Comparison of ENCODE assay signal across 8 mouse cellular contexts in genomic region chr11:30057299-30057698, GRCm38 (mm10). TPM values are rescaled to one million over a fixed set of nuclear protein-coding genes. Genes with fewer than 3 reads are reported as not detected.
DNase-seq lines count a peak whose midpoint lies in the region; ATAC-seq and TF ChIP-seq lines count a peak whose summit lies in the region.
"Had no signal": no experiment of that assay in that cellular context is flagged by ENCODE, and none has a peak within 500 bp of the region (broad histone marks: within the 10 kb centered on the region; RNA-seq: fewer than 3 reads in every experiment).

No protein-coding gene starts in this region.

- TF ChIP-seq EP300 in ES-Bruce4 (IDR thresholded peaks at IDR 0.05; ENCODE audit: insufficient read depth, low read depth, low read length): no peak

- no peaks in the 10 kb centered on the region for H3K4me1 ChIP-seq in kidney, postnatal 0 days (replicated peaks; ENCODE audit: insufficient read depth, low read length)
- H3K4me1 ChIP-seq in kidney, embryonic 16.5 days (ENCODE audit: insufficient read depth, low read length): no peaks in the 10 kb centered on the region
- no peaks in the 10 kb centered on the region for H3K4me1 ChIP-seq in ES-Bruce4 (ENCODE audit: control insufficient read depth, insufficient read depth, low read length)
- H3K4me1 ChIP-seq in bone marrow, adult 2 months (ENCODE audit: control insufficient read depth, insufficient read depth, low read length): no peaks in the 10 kb centered on the region
- no peaks in the 10 kb centered on the region for H3K4me1 ChIP-seq in limb, embryonic 14.5 days (ENCODE audit: control insufficient read depth, insufficient read depth, low read length)

- H3K27me3 ChIP-seq in kidney, postnatal 0 days (ENCODE audit: insufficient read depth, low read length): no peaks in the 10 kb centered on the region
- H3K27me3 ChIP-seq in kidney, embryonic 16.5 days (ENCODE audit: insufficient read depth, low read length): no peaks in the 10 kb centered on the region
- no peaks in the 10 kb centered on the region for H3K27me3 ChIP-seq in ES-Bruce4 (ENCODE audit: control insufficient read depth, insufficient read depth, low read length, poor library complexity, severe bottlenecking)
- H3K27me3 ChIP-seq in limb, embryonic 14.5 days (ENCODE audit: control insufficient read depth, insufficient read depth, low read length): no peaks in the 10 kb centered on the region

- TF ChIP-seq CTCF in kidney, postnatal 0 days (IDR thresholded peaks at IDR 0.05; ENCODE audit: low read depth): peak; percentile 64
- peak; percentile 45 for TF ChIP-seq CTCF in ES-Bruce4 (IDR thresholded peaks at IDR 0.05; ENCODE audit: low read depth, low read length)
- peak; percentile 19; the same call in 1 of the 2 replicates for TF ChIP-seq CTCF in bone marrow, adult 2 months (IDR thresholded peaks at IDR 0.05; ENCODE audit: control insufficient read depth, insufficient read depth, low read length)

- no peak overlapping the region for H3K4me3 ChIP-seq in kidney, postnatal 0 days (replicated peaks; ENCODE audit: low read depth, low read length)
- H3K4me3 ChIP-seq in kidney, embryonic 16.5 days (ENCODE audit: low read length): no peak overlapping the region
- no peak overlapping the region for H3K4me3 ChIP-seq in ES-Bruce4 (ENCODE audit: low read depth, low read length)
- no peak overlapping the region for H3K4me3 ChIP-seq in bone marrow, adult 2 months (replicated peaks; ENCODE audit: control insufficient read depth, low read depth, low read length)
- H3K4me3 ChIP-seq in limb, embryonic 14.5 days (replicated peaks; ENCODE audit: low read length): no peak overlapping the region

- no peak; the same call in 1 of the 2 replicates for ATAC-seq in kidney, postnatal 0 days (replicated peaks; ENCODE audit: low FRiP score, low read depth)
- no peak for ATAC-seq in kidney, embryonic 16.5 days (ENCODE audit: low FRiP score, low TSS enrichment)
- ATAC-seq in limb, embryonic 14.5 days (ENCODE audit: low FRiP score, low read depth): no peak

- no peak for TF ChIP-seq POLR2A in ES-Bruce4 (IDR thresholded peaks at IDR 0.05; ENCODE audit: insufficient read depth, low read length)
- TF ChIP-seq POLR2A in bone marrow, adult 2 months (IDR thresholded peaks at IDR 0.05; ENCODE audit: borderline replicate concordance, control insufficient read depth, low read depth, low read length): no peak
- TF ChIP-seq POLR2A in limb, embryonic 14.5 days (IDR thresholded peaks at IDR 0.05; ENCODE audit: borderline replicate concordance, extremely low read depth, insufficient read depth, insufficient read length): no peak

- H3K36me3 ChIP-seq in kidney, postnatal 0 days (ENCODE audit: insufficient read depth, low read length): no peaks in the 10 kb centered on the region
- no peaks in the 10 kb centered on the region for H3K36me3 ChIP-seq in kidney, embryonic 16.5 days (ENCODE audit: insufficient read depth, low read length)
- no peaks in the 10 kb centered on the region for H3K36me3 ChIP-seq in ES-Bruce4 (ENCODE audit: control insufficient read depth, insufficient read depth, low read length, poor library complexity, severe bottlenecking)
- no peaks in the 10 kb centered on the region for H3K36me3 ChIP-seq in limb, embryonic 14.5 days (ENCODE audit: control insufficient read depth, insufficient read depth, low read length)

- WGBS in kidney, postnatal 0 days: 45% methylated on average over 8 of the region's 8 CpGs
- WGBS in kidney, embryonic 16.5 days: 45% methylated on average over 8 of the region's 8 CpGs
- WGBS in bone marrow, adult 2 months: 23% methylated on average over 8 of the region's 8 CpGs
- WGBS in limb, embryonic 14.5 days: 52% methylated on average over 8 of the region's 8 CpGs

- H3K9ac ChIP-seq in kidney, postnatal 0 days (ENCODE audit: low read depth, low read length): no peak overlapping the region
- H3K9ac ChIP-seq in kidney, embryonic 16.5 days (replicated peaks; ENCODE audit: low read length): no peak overlapping the region
- no peak overlapping the region for H3K9ac ChIP-seq in ES-Bruce4 (ENCODE audit: low read depth, poor library complexity, severe bottlenecking)
- H3K9ac ChIP-seq in limb, embryonic 14.5 days (ENCODE audit: low read depth, low read length, severe bottlenecking): no peak overlapping the region

- no peak overlapping the region for H3K27ac ChIP-seq in kidney, postnatal 0 days
- no peak overlapping the region for H3K27ac ChIP-seq in kidney, embryonic 16.5 days (ENCODE audit: low read length)
- H3K27ac ChIP-seq in ES-Bruce4 (ENCODE audit: insufficient read depth, low read length): no peak overlapping the region
- no peak overlapping the region for H3K27ac ChIP-seq in bone marrow, adult 2 months (ENCODE audit: control insufficient read depth, insufficient read depth, low read depth, low read length, poor library complexity)
- H3K27ac ChIP-seq in limb, embryonic 14.5 days (replicated peaks; ENCODE audit: low read depth, low read length): no peak overlapping the region
- H3K27ac ChIP-seq: macrophage had no signal

- DNase-seq in kidney, postnatal 0 days (ENCODE audit: low spot score): peak; percentile 30
- DNase-seq in limb, embryonic 14.5 days (ENCODE audit: low spot score): peak; percentile 6
- DNase-seq in left cerebral cortex, adult 11 months (ENCODE audit: low spot score): no peak
- DNase-seq in gastrocnemius, adult 18-20 months (ENCODE audit: low spot score): no peak

- H3K4me2 ChIP-seq in kidney, postnatal 0 days (ENCODE audit: low read length): no peak overlapping the region
- no peak overlapping the region for H3K4me2 ChIP-seq in kidney, embryonic 16.5 days (replicated peaks; ENCODE audit: low read depth, low read length)
- no peak overlapping the region for H3K4me2 ChIP-seq in limb, embryonic 14.5 days (replicated peaks; ENCODE audit: low read depth, low read length, severe bottlenecking)

- H3K9me3 ChIP-seq in kidney, postnatal 0 days (replicated peaks; ENCODE audit: low read length): no peaks in the 10 kb centered on the region
- H3K9me3 ChIP-seq in kidney, embryonic 16.5 days (ENCODE audit: low read length): no peaks in the 10 kb centered on the region
- no peaks in the 10 kb centered on the region for H3K9me3 ChIP-seq in ES-Bruce4 (replicated peaks; ENCODE audit: control insufficient read depth, insufficient read depth, low read length, poor library complexity, severe bottlenecking)
- no peaks in the 10 kb centered on the region for H3K9me3 ChIP-seq in limb, embryonic 14.5 days (ENCODE audit: control insufficient read depth, low read length)

RNA-seq across cellular contexts. Expression of gene Eml6, which starts 31.5 kb away (rescaled TPM):
- 0.52 and 1.2 TPM in 2 replicates for polyA plus RNA-seq in kidney, postnatal 0 days (2015; fragmentation: Nextera tagmentation; extraction: Ambion mirVana)
- 0.69 and 1.4 TPM in 2 replicates for polyA plus RNA-seq in kidney, embryonic 16.5 days (2015; fragmentation: Nextera tagmentation; extraction: Ambion mirVana)
- 0.70 TPM in 2 replicates for polyA plus RNA-seq in ES-Bruce4 (2011; ENCODE audit: insufficient read depth, insufficient read length, low read depth, missing spikeins)
- 0.23 and 1.2 TPM in 2 replicates for polyA plus RNA-seq in bone marrow, adult 2 months (2011; ENCODE audit: insufficient read depth, insufficient read length, low replicate concordance, missing spikeins)
- polyA plus RNA-seq in limb, embryonic 14.5 days (2012; rRNA removed): 1.3 and 1.5 TPM in 2 replicates
- polyA plus RNA-seq in limb, embryonic 14.5 days (2014; fragmentation: Nextera tagmentation; extraction: Ambion mirVana): 0.55 and 1.5 TPM in 2 replicates
- total RNA-seq in gastrocnemius, adult 18-20 months (2021): under 1 TPM; 0.62 to 0.91 TPM

Comparison
In these comparisons a context has a peak if more than half of its experiments do, and no peak if none do; other contexts are left out.
1. DNase-seq: peak in kidney, postnatal 0 days (single experiment) and limb, embryonic 14.5 days (single experiment); none in left cerebral cortex, adult 11 months (single experiment) and gastrocnemius, adult 18-20 months (single experiment).
2. Peak in every context shown above with its lines, with median percentiles within 50 percentile points of each other: CTCF ChIP-seq.